Mouse (Mus musculus) heart, embryonic 13.5 days (tissue): ENCODE measurements around the gene Mdh1b. TPM values are rescaled to one million over a fixed set of nuclear protein-coding genes. Genes with fewer than 3 reads are reported as not detected.

Source experiments
- ATAC-seq: fragments of 200-750 bp; cut with Nextera tagmentation; 2 replicates; pipeline ENCODE4 v1.8.0; 2017; ENCODE audit warnings: moderate TSS enrichment; ENCODE audit not compliant: insufficient number of reproducible peaks, low FRiP score, low TSS enrichment; ENCODE audit errors: extremely low read depth
- H3K27ac ChIP-seq: fragments of 300-500 bp; sonication (generic); replicated peaks from 2 replicates; pipeline ENCODE4 v1.5.1; 2015; ENCODE audit warnings: moderate library complexity, mild to moderate bottlenecking, inconsistent platforms
- H3K27me3 ChIP-seq: fragments of 300-500 bp; sonication (generic); replicated peaks from 2 replicates; pipeline ENCODE4 v1.6.1; 2015; ENCODE audit warnings: mild to moderate bottlenecking, inconsistent platforms
- H3K36me3 ChIP-seq: fragments of 300-500 bp; sonication (generic); 2 replicates; pipeline ENCODE4 v1.6.1; 2015; ENCODE audit warnings: mild to moderate bottlenecking, inconsistent platforms
- H3K4me1 ChIP-seq: fragments of 300-500 bp; sonication (generic); 2 replicates; pipeline ENCODE4 v1.6.1; 2015; ENCODE audit warnings: inconsistent platforms
- H3K4me2 ChIP-seq: fragments of 300-500 bp; sonication (generic); 2 replicates; pipeline ENCODE4 v1.6.1; 2015; ENCODE audit warnings: inconsistent platforms, mild to moderate bottlenecking, moderate library complexity
- H3K4me3 ChIP-seq: fragments of 300-500 bp; sonication (generic); 2 replicates; pipeline ENCODE4 v1.5.1; 2015; ENCODE audit warnings: moderate library complexity, mild to moderate bottlenecking, inconsistent platforms
- H3K9ac ChIP-seq: fragments of 300-500 bp; sonication (generic); 2 replicates; pipeline ENCODE4 v1.6.1; 2015; ENCODE audit warnings: inconsistent platforms, mild to moderate bottlenecking, moderate library complexity
- H3K9me3 ChIP-seq: fragments of 300-500 bp; sonication (generic); 2 replicates; pipeline ENCODE4 v1.6.1; 2016; ENCODE audit warnings: inconsistent platforms
- WGBS: fragments of 180-500 bp; shearing (Covaris S2); methylation state at CpG from one replicate; pipeline ENCODE4 v1.1.7; 2015; ENCODE audit warnings: mixed read lengths; 5-methylcytosine and 5-hydroxymethylcytosine counted together
- polyA plus RNA-seq: library from polyadenylated mRNA; unstranded; fragments of >200 nt; fragmentation: Nextera tagmentation; extraction: Ambion mirVana; gene quantifications from 2 replicates; pipeline ENCODE4 v1.2.1, GENCODE M21; 2015

Gene Mdh1b
- not detected in 2 replicates for polyA plus RNA-seq

DNA sequence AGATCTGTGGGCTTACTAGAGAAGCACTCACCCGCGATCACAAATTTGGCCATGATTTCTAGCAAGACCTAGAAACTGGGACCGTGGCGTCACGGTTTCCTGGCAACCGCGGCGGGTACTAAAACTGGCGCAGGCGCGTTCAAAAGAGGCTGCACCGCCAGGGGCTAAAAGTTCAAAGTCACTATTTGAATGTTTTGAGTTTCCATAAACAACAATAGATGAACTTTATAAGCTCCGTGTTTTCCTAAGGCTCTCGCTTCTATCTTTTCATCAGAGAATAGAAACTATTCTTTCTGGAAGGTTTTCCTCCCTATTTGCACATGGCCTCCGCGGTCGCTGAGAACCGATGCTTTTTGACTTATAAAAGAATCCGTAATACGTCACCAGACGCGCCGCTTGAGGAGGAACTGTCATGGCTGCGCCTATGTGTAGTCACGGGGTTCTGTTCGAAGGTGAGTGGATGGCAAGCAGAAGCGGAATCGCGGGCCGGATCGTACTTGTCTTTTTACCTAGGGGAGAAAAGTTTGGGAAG is at the start of gene Mdh1b, which contains the start of gene Fastkd2:
Gene Mdh1b (minus strand): TSS at position 79 of the 532 bp plus-strand sequence.
Gene Fastkd2 (plus strand): TSS at position 375 of the 532 bp plus-strand sequence.
- H3K4me3 ChIP-seq, result peak within 1 kb of the TSS; percentile 85
- no peaks in the 10 kb centered on the region; the same call in 1 of the 2 replicates for H3K27me3 ChIP-seq
- ATAC-seq, result 0 out of 2 replicates have a peak, but pooled peaks have one; percentile 58
- peaks cover 19% of the 10 kb centered on the region for H3K4me1 ChIP-seq
- H3K9me3 ChIP-seq, result no peaks in the 10 kb centered on the region
- peak within 1 kb of the TSS; percentile 77 for H3K4me2 ChIP-seq
- under 1% methylated on average over 31 of the region's 31 CpGs for WGBS
- peak within 1 kb of the TSS; percentile 85 for H3K9ac ChIP-seq
- H3K27ac ChIP-seq, result no peak within 1 kb of the TSS
- H3K36me3 ChIP-seq, result no peaks in the 10 kb centered on the region; the same call in 1 of the 2 replicates

DNA sequence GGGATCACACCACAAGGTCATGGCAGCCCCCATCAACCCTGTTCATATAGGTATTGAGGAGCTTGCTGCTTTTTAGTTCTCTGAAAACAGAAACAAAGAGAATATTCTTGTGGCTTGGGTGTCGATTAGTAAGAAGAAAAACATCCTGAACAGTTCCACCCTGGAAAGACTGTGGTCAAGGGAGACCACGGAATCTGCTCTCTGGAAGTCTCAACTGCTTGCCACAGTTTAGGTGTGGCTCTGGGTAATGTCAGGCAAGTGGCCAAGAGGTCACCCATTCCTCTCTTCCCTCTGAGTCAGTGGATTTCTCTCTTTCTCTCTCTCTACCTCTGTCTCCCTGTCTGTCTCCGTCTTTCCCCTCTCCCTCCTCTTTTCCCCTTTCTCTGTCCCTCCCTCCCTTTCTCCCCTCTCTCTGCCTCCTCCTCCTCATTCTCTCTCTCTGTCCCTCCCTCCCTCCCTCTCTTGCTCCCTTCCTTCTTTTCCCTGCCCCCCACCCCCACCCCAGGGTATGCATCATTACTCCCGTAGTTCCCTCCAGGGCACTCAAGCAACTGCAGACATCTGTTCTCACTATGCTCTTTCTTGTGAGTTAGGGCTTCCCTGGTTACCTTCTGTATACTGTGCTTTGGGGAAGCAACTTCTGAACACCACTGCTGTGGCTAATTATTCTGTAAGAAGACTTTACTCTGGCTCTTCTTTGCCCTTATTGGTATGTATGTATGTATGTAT is 46.9 kb upstream of the Mdh1b start:
- 0 out of 2 replicates have a peak, but pooled peaks cover 3% of the 10 kb centered on the region for H3K9me3 ChIP-seq
- 41% methylated on average over 4 of the region's 4 CpGs for WGBS

DNA sequence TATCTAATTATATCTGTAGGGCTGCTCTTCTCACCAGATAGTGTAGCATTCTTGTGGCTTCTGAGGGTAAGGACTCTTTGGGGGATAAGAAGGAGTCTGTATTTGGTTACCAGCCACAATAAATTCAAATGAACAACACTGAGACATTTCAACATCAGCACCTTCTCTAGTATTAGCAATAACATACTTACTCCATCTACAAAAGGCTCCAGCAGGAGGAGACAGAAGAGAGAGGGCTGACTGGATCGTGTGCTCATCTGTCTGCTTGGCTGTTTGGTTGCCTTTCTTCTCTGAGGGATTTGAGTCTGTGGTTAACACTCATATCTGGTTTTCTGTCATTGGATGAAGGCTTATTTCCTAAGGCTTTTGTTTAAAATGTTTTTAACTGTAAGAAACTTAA is 46.3 kb upstream of the Mdh1b start:
- Histone ChIP-seq H3K36me3 (no peaks in the 10 kb centered on the region), H3K4me1 (0 out of 2 replicates have a peak, but pooled peaks cover 4% of the 10 kb centered on the region), H3K9me3 (0 out of 2 replicates have a peak, but pooled peaks cover 3% of the 10 kb centered on the region), H3K4me2 (no peak overlapping the region), H3K27ac (no peak overlapping the region), H3K9ac (no peak overlapping the region), H3K27me3 (no peaks in the 10 kb centered on the region), H3K4me3 (no peak overlapping the region)
- 46% methylated on average over 1 of the region's 1 CpGs for WGBS
- ATAC-seq, result no peak

More for the DNA sequence above, 46.9 kb upstream of the Mdh1b start:
- Histone ChIP-seq H3K27me3 (no peaks in the 10 kb centered on the region), H3K4me1 (0 out of 2 replicates have a peak, but pooled peaks cover 4% of the 10 kb centered on the region), H3K27ac (no peak overlapping the region), H3K9ac (no peak overlapping the region), H3K36me3 (no peaks in the 10 kb centered on the region), H3K4me3 (no peak overlapping the region), H3K4me2 (no peak overlapping the region)
- no peak for ATAC-seq

DNA sequence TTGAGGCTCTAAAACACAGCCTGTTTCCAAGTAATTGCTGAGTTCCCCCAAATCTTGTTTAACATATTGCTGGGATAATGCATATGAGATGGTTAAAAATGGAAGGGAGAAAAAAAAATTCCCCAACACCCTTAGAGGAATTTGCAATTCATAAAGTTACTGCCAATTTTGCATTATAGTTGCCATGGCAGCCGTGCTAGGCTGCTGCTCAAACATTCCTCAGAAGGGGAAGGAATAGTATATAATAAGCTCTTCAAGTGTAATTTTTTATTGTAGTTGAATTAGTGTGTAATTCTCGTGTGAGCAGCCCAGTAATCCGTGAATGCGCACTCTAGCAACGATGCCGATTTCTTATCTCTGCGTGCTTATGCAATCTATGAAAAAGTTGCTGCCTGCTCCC is 40.2 kb upstream of the Mdh1b start:
- no peak overlapping the region for H3K27ac ChIP-seq
- 0 out of 2 replicates have a peak, but pooled peaks cover 3% of the 10 kb centered on the region for H3K9me3 ChIP-seq
- H3K9ac ChIP-seq, result no peak overlapping the region
- no peaks in the 10 kb centered on the region for H3K4me1 ChIP-seq
- H3K4me3 ChIP-seq, result no peak overlapping the region
- 83% methylated on average over 7 of the region's 7 CpGs for WGBS
- no peaks in the 10 kb centered on the region for H3K27me3 ChIP-seq
- H3K36me3 ChIP-seq, result no peaks in the 10 kb centered on the region
- ATAC-seq, result no peak
- no peak overlapping the region for H3K4me2 ChIP-seq

DNA sequence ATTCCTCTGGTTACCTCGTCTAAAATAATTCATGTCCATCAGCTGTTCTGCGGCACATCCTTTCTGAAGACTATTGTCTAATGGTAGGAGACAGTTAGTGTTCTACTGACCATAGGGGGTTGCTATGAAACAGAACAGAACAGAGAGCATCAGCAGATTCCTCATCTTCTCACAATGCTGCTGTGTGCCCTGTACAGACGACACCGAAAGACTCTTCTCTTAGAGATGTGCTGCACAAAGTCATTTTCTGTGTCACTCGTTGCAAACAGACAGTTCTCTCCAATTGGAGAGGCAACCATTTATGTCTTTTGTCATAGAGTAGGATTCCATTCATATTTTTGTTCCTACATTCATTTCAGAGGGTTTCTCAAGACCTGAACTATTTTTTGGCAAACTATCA is 39.0 kb upstream of the Mdh1b start, which contains the start of gene 4933402D24Rik:
Gene 4933402D24Rik (minus strand): TSS at position 101 of the 400 bp plus-strand sequence.
- no peak for ATAC-seq
- Histone ChIP-seq H3K27ac (no peak within 1 kb of the TSS), H3K27me3 (no peaks in the 10 kb centered on the region), H3K36me3 (no peaks in the 10 kb centered on the region), H3K9me3 (0 out of 2 replicates have a peak, but pooled peaks cover 1% of the 10 kb centered on the region), H3K9ac (no peak within 1 kb of the TSS), H3K4me3 (no peak within 1 kb of the TSS), H3K4me1 (no peaks in the 10 kb centered on the region), H3K4me2 (no peak within 1 kb of the TSS)
- 71% methylated on average over 5 of the region's 5 CpGs for WGBS

DNA sequence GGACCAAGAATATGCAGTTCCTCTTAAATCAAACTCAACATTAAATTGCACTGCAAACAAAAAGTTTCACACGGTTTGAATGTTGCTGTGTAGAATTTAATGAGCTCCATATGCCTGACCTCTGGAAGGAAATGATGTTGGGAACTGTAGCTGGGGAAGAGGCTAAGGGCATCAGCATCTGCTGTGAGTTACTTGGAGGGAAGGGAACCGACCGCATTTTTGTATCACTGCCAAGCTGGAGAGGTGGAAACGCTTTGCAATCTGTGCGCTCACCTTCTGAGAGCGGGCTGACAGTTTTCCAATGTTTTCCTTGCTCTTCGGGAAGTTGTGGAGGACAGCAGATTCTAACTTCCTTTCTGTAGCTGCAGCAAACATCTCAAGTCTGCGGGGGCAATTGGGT is 38.0 kb upstream of the Mdh1b start:
- H3K36me3 ChIP-seq, result no peaks in the 10 kb centered on the region
- no peak overlapping the region for H3K4me2 ChIP-seq
- ATAC-seq, result no peak
- peaks cover 3% of the 10 kb centered on the region; the same call in 1 of the 2 replicates for H3K4me1 ChIP-seq
- H3K4me3 ChIP-seq, result no peak overlapping the region
- no peaks in the 10 kb centered on the region for H3K27me3 ChIP-seq
- H3K27ac ChIP-seq, result no peak overlapping the region
- H3K9ac ChIP-seq, result no peak overlapping the region
- no peaks in the 10 kb centered on the region for H3K9me3 ChIP-seq
- 51% methylated on average over 8 of the region's 8 CpGs for WGBS

DNA sequence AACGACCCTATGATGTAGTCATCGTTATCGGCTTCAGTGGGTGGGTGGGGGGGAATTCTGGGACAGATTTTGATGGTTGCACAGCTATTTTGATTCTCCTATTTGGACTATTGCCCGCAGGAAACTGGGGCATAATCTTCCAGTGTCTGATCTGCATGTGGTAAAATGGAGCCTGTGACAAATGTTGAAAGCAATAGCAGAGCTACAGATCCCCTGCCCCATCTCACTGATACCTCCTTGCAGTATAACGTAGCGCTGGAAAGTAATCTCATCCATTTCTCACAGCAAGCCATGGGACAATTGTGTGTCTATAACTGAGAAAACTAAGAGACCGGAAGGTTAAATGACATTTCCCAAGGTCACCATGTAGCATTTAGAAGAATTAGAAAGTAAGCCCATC is 34.3 kb upstream of the Mdh1b start:
- Histone ChIP-seq H3K9ac (no peak overlapping the region), H3K27me3 (no peaks in the 10 kb centered on the region), H3K4me1 (peaks cover 3% of the 10 kb centered on the region; the same call in 1 of the 2 replicates), H3K4me2 (no peak overlapping the region), H3K4me3 (no peak overlapping the region), H3K36me3 (no peaks in the 10 kb centered on the region), H3K9me3 (no peaks in the 10 kb centered on the region), H3K27ac (no peak overlapping the region)
- ATAC-seq, result no peak
- WGBS, result 70% methylated on average over 7 of the region's 7 CpGs

- no peaks in the 10 kb centered on the region for H3K9me3 ChIP-seq
- H3K36me3 ChIP-seq, result no peaks in the 10 kb centered on the region
- H3K27me3 ChIP-seq, result no peaks in the 10 kb centered on the region
- no peak for ATAC-seq
- H3K4me2 ChIP-seq, result no peak overlapping the region
- peak overlapping the region; percentile 22; the same call in 1 of the 2 replicates for H3K27ac ChIP-seq
- no peak overlapping the region for H3K9ac ChIP-seq
- peaks cover 3% of the 10 kb centered on the region; the same call in 1 of the 2 replicates for H3K4me1 ChIP-seq
- H3K4me3 ChIP-seq, result no peak overlapping the region
- WGBS, result 55% methylated on average over 7 of the region's 7 CpGs
These were observed 33.8 kb upstream of the Mdh1b start for GRCm38 (mm10) chr1:63763881-63764386.

GRCm38 (mm10) chr1:63763212-63763694 is 33.1 kb upstream of the Mdh1b start:
- Histone ChIP-seq H3K27me3 (no peaks in the 10 kb centered on the region), H3K4me3 (no peak overlapping the region), H3K9me3 (no peaks in the 10 kb centered on the region), H3K9ac (no peak overlapping the region), H3K36me3 (no peaks in the 10 kb centered on the region), H3K27ac (peak overlapping the region; percentile 22; the same call in 1 of the 2 replicates), H3K4me2 (no peak overlapping the region), H3K4me1 (peaks cover 3% of the 10 kb centered on the region; the same call in 1 of the 2 replicates)
- 33% methylated on average over 3 of the region's 3 CpGs for WGBS
- ATAC-seq, result peak; percentile 14; the same call in 1 of the 2 replicates

DNA sequence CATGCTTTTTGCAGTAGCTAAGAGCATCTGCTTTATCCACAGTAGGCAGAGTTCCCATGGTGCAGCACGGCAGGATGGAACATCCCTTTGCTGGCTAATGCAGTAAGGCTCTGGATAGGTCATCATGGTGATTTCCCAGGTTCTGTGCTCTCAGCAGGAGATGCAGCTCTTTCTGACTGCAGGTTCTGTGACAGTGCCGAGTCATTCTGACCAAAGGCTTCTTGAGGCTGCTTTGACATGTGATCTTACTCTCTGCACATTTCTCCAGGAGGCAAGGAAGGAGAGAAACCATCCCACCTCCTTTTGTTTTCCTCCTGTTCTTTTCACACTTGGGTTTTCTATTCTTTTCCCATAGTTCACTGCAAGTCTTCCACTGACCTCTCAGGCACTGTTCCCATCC is 25.9 kb upstream of the Mdh1b start:
- Histone ChIP-seq H3K4me3 (no peak overlapping the region), H3K4me2 (no peak overlapping the region), H3K27ac (no peak overlapping the region), H3K36me3 (peaks cover 26% of the 10 kb centered on the region), H3K4me1 (no peaks in the 10 kb centered on the region), H3K27me3 (no peaks in the 10 kb centered on the region), H3K9me3 (no peaks in the 10 kb centered on the region), H3K9ac (no peak overlapping the region)
- 53% methylated on average over 2 of the region's 2 CpGs for WGBS
- no peak for ATAC-seq

- peaks cover 19% of the 10 kb centered on the region for H3K4me1 ChIP-seq
- H3K9ac ChIP-seq, result peak overlapping the region; percentile 85
- WGBS, result 45% methylated on average over 8 of the region's 8 CpGs
- H3K4me2 ChIP-seq, result peak overlapping the region; percentile 77
- no peak overlapping the region for H3K27ac ChIP-seq
- H3K36me3 ChIP-seq, result no peaks in the 10 kb centered on the region; the same call in 1 of the 2 replicates
- H3K27me3 ChIP-seq, result no peaks in the 10 kb centered on the region; the same call in 1 of the 2 replicates
- H3K4me3 ChIP-seq, result peak overlapping the region; percentile 85
- ATAC-seq, result no peak
- H3K9me3 ChIP-seq, result no peaks in the 10 kb centered on the region
These were observed 322 bp downstream of the Mdh1b start for GRCm38 (mm10) chr1:63729796-63730195.
